Mouse (Mus musculus) C2C12 (cell line): ENCODE measurements around the gene Dhrs2.

ENCODE experiments used
- CEBPB ChIP-seq: IDR thresholded peaks from one replicate; pipeline ENCODE4 v1.6.1; 2011; ENCODE audit warnings: low read depth, mild to moderate bottlenecking, control low read depth, moderate library complexity
- CTCF ChIP-seq: IDR thresholded peaks from one replicate; pipeline ENCODE4 v1.5.1; 2011; ENCODE audit not compliant: control insufficient read depth, insufficient read depth, insufficient read length
- FOSL1 ChIP-seq: IDR thresholded peaks from one replicate; pipeline ENCODE4 v1.8.0; 2011; ENCODE audit warnings: mild to moderate bottlenecking, low read length; ENCODE audit not compliant: poor library complexity, insufficient read depth, severe bottlenecking
- MYOG ChIP-seq: IDR thresholded peaks from one replicate; pipeline ENCODE4 v1.6.1; 2011; ENCODE audit not compliant: control insufficient read depth, insufficient read length; ENCODE audit errors: extremely low read depth

- TF ChIP-seq CTCF (no peak), FOSL1 (no peak), CEBPB (no peak), MYOG (no peak)
These were observed 16.6 kb upstream of the Dhrs2 start for GRCm38 (mm10) chr14:55205045-55205750.
